Mouse (Mus musculus) brain, embryonic 14.5 days (tissue): ENCODE data around the gene Rhox9.

Experiments used
- CTCF ChIP-seq: fragments of 200-500 bp; IDR thresholded peaks from 2 replicates; pipeline ENCODE4 v1.5.1; 2012; ENCODE audit warnings: inconsistent platforms, mild to moderate bottlenecking, moderate library complexity, borderline replicate concordance; ENCODE audit not compliant: insufficient read depth, insufficient read length; ENCODE audit errors: extremely low read depth
- POLR2A ChIP-seq: fragments of 200-500 bp; IDR thresholded peaks from 2 replicates; pipeline ENCODE4 v1.6.1; 2012; ENCODE audit warnings: mild to moderate bottlenecking, inconsistent platforms, borderline replicate concordance; ENCODE audit not compliant: poor library complexity, insufficient read depth, insufficient read length, severe bottlenecking; ENCODE audit errors: extremely low read depth

GRCm38 (mm10) chrX:37878844-37879243, 22.7 kb downstream of the Rhox9 start, which contains the start of gene Rhox8:
- TF ChIP-seq CTCF (no peak), POLR2A (no peak)
